Mouse (Mus musculus) spleen, adult 2 months (tissue): Measurements from ENCODE around the gene Wnk2. TPM values are rescaled to one million over a fixed set of nuclear protein-coding genes. Genes with fewer than 3 reads are reported as not detected.

Source experiments
- DNase-seq, 2 experiments: peaks; one replicate each; pipeline versions ENCODE4 v3.0.0 to v3.0.0-alpha.2; 2012 to 2021; ENCODE audit warnings: low spot score in 2 of 2, low read depth in 1 of 2
- H3K27ac ChIP-seq: fragments of 200-500 bp; 2 replicates; pipeline ENCODE4 v1.5.1; 2012; ENCODE audit warnings: low read length, inconsistent platforms; ENCODE audit not compliant: insufficient read depth
- H3K27me3 ChIP-seq: fragments of 200-500 bp; 2 replicates; pipeline ENCODE4 v1.6.1; 2012; ENCODE audit warnings: mild to moderate bottlenecking, moderate library complexity, low read length, inconsistent platforms; ENCODE audit not compliant: control insufficient read depth, insufficient read depth
- H3K36me3 ChIP-seq: fragments of 200-500 bp; 2 replicates; pipeline ENCODE4 v1.6.1; 2012; ENCODE audit warnings: mild to moderate bottlenecking, low read length, inconsistent platforms; ENCODE audit not compliant: control insufficient read depth, insufficient read depth
- H3K4me1 ChIP-seq: fragments of 200-500 bp; 2 replicates; pipeline ENCODE4 v1.6.1; 2011; ENCODE audit warnings: inconsistent platforms; ENCODE audit not compliant: control insufficient read depth, insufficient read depth, insufficient read length
- H3K4me3 ChIP-seq: fragments of 200-500 bp; 2 replicates; pipeline ENCODE4 v1.5.1; 2011; ENCODE audit warnings: mild to moderate bottlenecking, inconsistent platforms; ENCODE audit not compliant: insufficient read depth, insufficient read length; ENCODE audit errors: extremely low read depth
- CTCF ChIP-seq: fragments of 200-500 bp; IDR thresholded peaks from 2 replicates; pipeline ENCODE4 v1.5.1; 2011; ENCODE audit warnings: mild to moderate bottlenecking, inconsistent platforms; ENCODE audit not compliant: insufficient read depth, insufficient read length, insufficient replicate concordance; ENCODE audit errors: extremely low read depth
- POLR2A ChIP-seq: fragments of 200-500 bp; IDR thresholded peaks from 2 replicates; pipeline ENCODE4 v1.6.1; 2011; ENCODE audit warnings: low read depth, low read length, inconsistent platforms
- WGBS: fragments of 180-500 bp; shearing (Covaris S2); methylation state at CpG from one replicate; pipeline ENCODE4 v1.1.7; 2018; 5-methylcytosine and 5-hydroxymethylcytosine counted together
- polyA plus RNA-seq: library from polyadenylated mRNA; depleted of rRNA; stranded (reverse); fragments of >200 nt; gene quantifications from 2 replicates; pipeline ENCODE4 v1.2.3, GENCODE M21; 2012

The Wnk2 gene
- polyA plus RNA-seq, 1 experiment: 0.62 TPM

- WGBS: 82% methylated on average over 14 of the region's 14 CpGs
- H3K4me3 ChIP-seq: no peak overlapping the region
- H3K27me3 ChIP-seq: no peaks in the 10 kb centered on the region
- no peaks in the 10 kb centered on the region for H3K36me3 ChIP-seq
- no peaks in the 10 kb centered on the region for H3K4me1 ChIP-seq
- H3K27ac ChIP-seq: no peak overlapping the region
- DNase-seq: no peak
- TF ChIP-seq CTCF (no peak), POLR2A (no peak)
Measured at GRCm38 (mm10) chr13:49082151-49082879, 65.5 kb downstream of the Wnk2 start.

DNA sequence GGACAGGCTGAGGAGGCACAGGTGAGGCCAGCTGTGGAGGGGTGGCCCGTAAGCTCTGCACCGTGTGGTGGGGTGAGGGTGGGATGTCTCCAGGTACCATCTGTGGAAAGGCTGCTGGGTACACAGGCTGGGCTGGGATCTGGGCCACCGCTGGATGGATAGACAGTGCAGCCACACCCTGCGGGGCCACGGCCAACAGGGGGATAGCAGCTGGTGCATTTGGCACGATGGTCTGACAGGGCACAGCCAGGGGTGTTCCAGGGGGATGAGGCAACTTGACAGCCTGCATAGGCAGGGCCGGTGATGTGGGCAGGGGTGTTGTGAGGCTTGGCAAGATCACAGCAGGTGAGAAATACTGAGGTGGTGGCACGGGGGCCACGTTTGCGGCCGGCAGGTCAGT, 71.6 kb downstream of the Wnk2 start:
- 89% methylated on average over 11 of the region's 11 CpGs for WGBS

DNA sequence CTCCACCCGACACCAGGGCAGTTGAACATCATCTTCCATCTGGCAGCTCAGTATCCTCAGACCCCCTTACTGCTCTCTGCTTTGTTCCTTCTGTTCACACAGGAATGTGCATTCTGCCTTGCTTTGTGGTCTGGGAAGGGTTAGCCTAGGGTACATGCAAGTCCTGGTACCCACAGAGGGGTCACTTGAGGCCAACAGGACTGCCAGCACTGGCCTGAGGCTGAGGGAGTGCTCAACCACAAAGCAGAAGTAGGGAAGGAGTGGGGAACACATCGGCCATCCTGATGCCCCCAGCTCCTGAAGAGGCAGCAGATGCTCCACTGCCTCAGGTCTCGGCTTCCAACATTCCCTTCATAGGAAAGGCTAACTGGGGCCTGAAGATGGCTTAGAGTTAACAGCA, 72.4 kb downstream of the Wnk2 start:
- H3K27ac ChIP-seq: no peak overlapping the region
- 62% methylated on average over 3 of the region's 3 CpGs for WGBS
- H3K4me1 ChIP-seq: peaks cover under 1% of the 10 kb centered on the region; the same call in 1 of the 2 replicates
- no peaks in the 10 kb centered on the region for H3K27me3 ChIP-seq
- no peak overlapping the region for H3K4me3 ChIP-seq
- no peaks in the 10 kb centered on the region for H3K36me3 ChIP-seq
- no peak for DNase-seq
- TF ChIP-seq CTCF: no peak
- TF ChIP-seq POLR2A: no peak

More for the DNA sequence above, 71.6 kb downstream of the Wnk2 start:
- Histone ChIP-seq H3K4me3 (no peak overlapping the region), H3K4me1 (no peaks in the 10 kb centered on the region), H3K27me3 (no peaks in the 10 kb centered on the region), H3K36me3 (no peaks in the 10 kb centered on the region), H3K27ac (no peak overlapping the region)
- no peak for DNase-seq
- TF ChIP-seq POLR2A: no peak
- TF ChIP-seq CTCF: no peak

GRCm38 (mm10) chr13:49073295-49073694, 74.5 kb downstream of the Wnk2 start:
- Histone ChIP-seq H3K36me3 (no peaks in the 10 kb centered on the region), H3K27me3 (no peaks in the 10 kb centered on the region), H3K4me3 (no peak overlapping the region), H3K4me1 (peaks cover 6% of the 10 kb centered on the region; the same call in 1 of the 2 replicates), H3K27ac (no peak overlapping the region)
- WGBS: 84% methylated on average over 6 of the region's 6 CpGs
- TF ChIP-seq CTCF (no peak), POLR2A (no peak)
- DNase-seq: no peak

DNA sequence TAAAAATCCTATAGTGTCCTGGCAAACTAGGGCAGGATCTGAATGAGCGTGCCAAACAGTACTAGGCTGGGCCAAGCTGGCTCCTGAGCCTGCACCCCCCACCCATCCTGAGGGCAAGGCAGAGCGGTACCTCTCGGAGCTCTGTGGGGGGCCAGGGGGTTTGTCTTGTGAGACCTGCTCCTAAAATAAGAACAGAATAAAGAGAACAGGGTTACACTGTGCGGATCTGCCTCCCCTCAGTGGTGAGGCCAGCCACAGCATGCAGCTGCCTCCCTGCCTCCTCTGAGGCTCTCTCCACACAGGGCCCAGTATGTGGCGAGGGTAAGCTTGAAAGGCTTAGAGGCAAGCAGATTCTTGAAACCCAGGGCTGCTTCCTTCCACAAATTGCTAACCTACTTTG, 76.0 kb downstream of the Wnk2 start:
- TF ChIP-seq POLR2A: no peak
- TF ChIP-seq CTCF: no peak
- H3K36me3 ChIP-seq: no peaks in the 10 kb centered on the region
- no peaks in the 10 kb centered on the region for H3K27me3 ChIP-seq
- H3K4me1 ChIP-seq: peaks cover 6% of the 10 kb centered on the region; the same call in 1 of the 2 replicates
- no peak overlapping the region for H3K27ac ChIP-seq
- H3K4me3 ChIP-seq: no peak overlapping the region
- no peak for DNase-seq
- WGBS: 80% methylated on average over 5 of the region's 5 CpGs

DNA sequence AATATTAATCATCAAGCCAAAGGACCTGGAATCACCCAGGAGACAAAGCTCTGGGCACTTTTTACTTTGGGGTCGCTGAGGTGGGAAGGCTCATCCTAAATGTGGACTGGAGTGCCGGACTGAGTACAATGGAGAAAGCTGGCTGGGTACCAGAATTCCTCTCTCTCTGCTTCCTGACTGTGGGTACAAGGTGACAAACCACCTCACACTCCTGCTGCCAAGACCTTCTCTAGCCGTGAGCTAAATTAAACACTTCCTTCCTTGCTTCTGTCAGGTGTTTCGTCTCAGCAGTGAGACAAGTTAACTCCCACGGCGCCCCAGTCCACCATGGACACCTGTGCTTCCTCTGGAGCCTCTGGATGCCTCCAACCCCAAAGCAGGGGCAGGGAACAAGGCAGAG, 77.8 kb downstream of the Wnk2 start:
- peaks cover 6% of the 10 kb centered on the region; the same call in 1 of the 2 replicates for H3K4me1 ChIP-seq
- no peaks in the 10 kb centered on the region for H3K36me3 ChIP-seq
- H3K4me3 ChIP-seq: no peak overlapping the region
- H3K27ac ChIP-seq: no peak overlapping the region
- no peak for TF ChIP-seq POLR2A
- TF ChIP-seq CTCF: no peak
- 16% methylated on average over 6 of the region's 6 CpGs for WGBS
- DNase-seq: no peak
- H3K27me3 ChIP-seq: no peaks in the 10 kb centered on the region

- DNase-seq: no peak
- H3K4me3 ChIP-seq: no peak overlapping the region
- H3K27me3 ChIP-seq: no peaks in the 10 kb centered on the region
- TF ChIP-seq CTCF (no peak), POLR2A (no peak)
- H3K36me3 ChIP-seq: no peaks in the 10 kb centered on the region
- H3K4me1 ChIP-seq: peaks cover 6% of the 10 kb centered on the region; the same call in 1 of the 2 replicates
- no peak overlapping the region for H3K27ac ChIP-seq
- 84% methylated on average over 4 of the region's 4 CpGs for WGBS
Measured at GRCm38 (mm10) chr13:49069393-49069792, 78.4 kb downstream of the Wnk2 start.
